Mouse (Mus musculus) forebrain, embryonic 16.5 days (tissue): ENCODE measurements at regions not wholly inside any gene's neighbourhood (a gene's known extent, or its start where the extent isn't known, plus 50 kb on each side); places are given as distances from the start of the nearest gene placed in this dataset.

ENCODE experiments used
- ATAC-seq: fragments of 200-750 bp; cut with Nextera tagmentation; 2 replicates; pipeline ENCODE4 v1.8.0; 2017; ENCODE audit warnings: mild to moderate bottlenecking, moderate library complexity
- H3K27ac ChIP-seq: fragments of 300-500 bp; sonication (generic); 2 replicates; pipeline ENCODE4 v1.5.1; 2014; ENCODE audit warnings: low read length, control low read depth
- H3K27me3 ChIP-seq: fragments of 300-500 bp; sonication (generic); replicated peaks from 2 replicates; pipeline ENCODE4 v1.6.1; 2014; ENCODE audit warnings: low read length; ENCODE audit not compliant: control insufficient read depth, insufficient read depth
- H3K36me3 ChIP-seq: fragments of 300-500 bp; sonication (generic); 2 replicates; pipeline ENCODE4 v1.6.1; 2014; ENCODE audit not compliant: control insufficient read depth, insufficient read depth
- H3K4me1 ChIP-seq: fragments of 300-500 bp; sonication (generic); replicated peaks from 2 replicates; pipeline ENCODE4 v1.6.1; 2014; ENCODE audit warnings: low read length; ENCODE audit not compliant: control insufficient read depth, insufficient read depth
- H3K4me2 ChIP-seq: fragments of 300-500 bp; sonication (generic); 2 replicates; pipeline ENCODE4 v1.6.1; 2014; ENCODE audit warnings: mild to moderate bottlenecking, low read length, control low read depth
- H3K4me3 ChIP-seq: fragments of 300-500 bp; sonication (generic); replicated peaks from 2 replicates; pipeline ENCODE4 v1.5.1; 2014; ENCODE audit warnings: mild to moderate bottlenecking, low read length, control low read depth
- H3K9ac ChIP-seq: fragments of 300-500 bp; sonication (generic); replicated peaks from 2 replicates; pipeline ENCODE4 v1.6.1; 2014; ENCODE audit warnings: low read depth, low read length, control low read depth
- H3K9me3 ChIP-seq: fragments of 300-500 bp; sonication (generic); 2 replicates; pipeline ENCODE4 v1.6.1; 2016; ENCODE audit warnings: low read length; ENCODE audit not compliant: control insufficient read depth
- WGBS: fragments of 180-500 bp; shearing (Covaris S2); extraction: QIAGEN DNeasy Blood & Tissue Kit; methylation state at CpG from one replicate; pipeline ENCODE4 v1.1.7; 2014; 5-methylcytosine and 5-hydroxymethylcytosine counted together

GRCm38 (mm10) chr9:33482845-33483540 is 847.0 kb downstream of the Ets1 start:
- 70% methylated on average over 5 of the region's 5 CpGs for WGBS
- H3K27ac ChIP-seq, result no peak overlapping the region
- H3K4me3 ChIP-seq, result no peak overlapping the region
- H3K4me1 ChIP-seq, result no peaks in the 10 kb centered on the region
- H3K36me3 ChIP-seq, result no peaks in the 10 kb centered on the region
- H3K4me2 ChIP-seq, result no peak overlapping the region
- H3K9ac ChIP-seq, result no peak overlapping the region
- ATAC-seq, result no peak
- H3K27me3 ChIP-seq, result no peaks in the 10 kb centered on the region
- no peaks in the 10 kb centered on the region; the same call in 1 of the 2 replicates for H3K9me3 ChIP-seq

- ATAC-seq, result no peak
- Histone ChIP-seq H3K9ac (no peak overlapping the region), H3K27ac (no peak overlapping the region), H3K4me2 (no peak overlapping the region), H3K9me3 (no peaks in the 10 kb centered on the region; the same call in 1 of the 2 replicates), H3K36me3 (no peaks in the 10 kb centered on the region), H3K4me1 (no peaks in the 10 kb centered on the region), H3K4me3 (no peak overlapping the region), H3K27me3 (no peaks in the 10 kb centered on the region)
- WGBS, result 92% methylated on average over 2 of the region's 2 CpGs
Measured at GRCm38 (mm10) chr9:33483541-33483846, 847.5 kb downstream of the Ets1 start.

GRCm38 (mm10) chr9:33533101-33533810 is 897.2 kb downstream of the Ets1 start:
- H3K4me2 ChIP-seq, result no peak overlapping the region
- H3K36me3 ChIP-seq, result no peaks in the 10 kb centered on the region
- WGBS, result 63% methylated on average over 1 of the region's 1 CpGs
- H3K9me3 ChIP-seq, result no peaks in the 10 kb centered on the region
- no peak overlapping the region for H3K4me3 ChIP-seq
- H3K9ac ChIP-seq, result no peak overlapping the region
- no peak overlapping the region for H3K27ac ChIP-seq
- H3K4me1 ChIP-seq, result no peaks in the 10 kb centered on the region
- no peak for ATAC-seq
- no peaks in the 10 kb centered on the region for H3K27me3 ChIP-seq

GRCm38 (mm10) chr9:33543301-33543700 is 907.3 kb downstream of the Ets1 start:
- no peak for ATAC-seq
- H3K9me3 ChIP-seq, result no peaks in the 10 kb centered on the region
- no peaks in the 10 kb centered on the region for H3K4me1 ChIP-seq
- H3K27me3 ChIP-seq, result no peaks in the 10 kb centered on the region
- 46% methylated on average over 5 of the region's 5 CpGs for WGBS
- H3K27ac ChIP-seq, result no peak overlapping the region
- no peak overlapping the region for H3K4me3 ChIP-seq
- no peak overlapping the region for H3K4me2 ChIP-seq
- no peak overlapping the region for H3K9ac ChIP-seq
- H3K36me3 ChIP-seq, result no peaks in the 10 kb centered on the region

- no peaks in the 10 kb centered on the region for H3K9me3 ChIP-seq
- no peaks in the 10 kb centered on the region for H3K4me1 ChIP-seq
- no peaks in the 10 kb centered on the region for H3K27me3 ChIP-seq
- WGBS, result 54% methylated on average over 4 of the region's 4 CpGs
- H3K36me3 ChIP-seq, result no peaks in the 10 kb centered on the region
- H3K27ac ChIP-seq, result no peak overlapping the region
- no peak overlapping the region for H3K4me3 ChIP-seq
- no peak overlapping the region for H3K4me2 ChIP-seq
- no peak overlapping the region for H3K9ac ChIP-seq
- ATAC-seq, result no peak
Measured at GRCm38 (mm10) chr9:33546126-33546737, 910.2 kb downstream of the Ets1 start.

GRCm38 (mm10) chr9:33549395-33549794 is 913.4 kb downstream of the Ets1 start:
- H3K27me3 ChIP-seq, result no peaks in the 10 kb centered on the region
- H3K27ac ChIP-seq, result no peak overlapping the region
- H3K9ac ChIP-seq, result no peak overlapping the region
- H3K4me1 ChIP-seq, result no peaks in the 10 kb centered on the region
- no peak overlapping the region for H3K4me3 ChIP-seq
- 94% methylated on average over 5 of the region's 5 CpGs for WGBS
- no peak overlapping the region for H3K4me2 ChIP-seq
- no peak for ATAC-seq
- H3K36me3 ChIP-seq, result no peaks in the 10 kb centered on the region
- H3K9me3 ChIP-seq, result no peaks in the 10 kb centered on the region

- Histone ChIP-seq H3K4me3 (no peak overlapping the region), H3K9ac (no peak overlapping the region), H3K4me2 (no peak overlapping the region), H3K27me3 (no peaks in the 10 kb centered on the region), H3K4me1 (no peaks in the 10 kb centered on the region), H3K36me3 (no peaks in the 10 kb centered on the region), H3K9me3 (no peaks in the 10 kb centered on the region), H3K27ac (no peak overlapping the region)
- no peak for ATAC-seq
- 94% methylated on average over 2 of the region's 2 CpGs for WGBS
Measured at GRCm38 (mm10) chr9:33571990-33572389, 913.7 kb upstream of the Kirrel3 start.

GRCm38 (mm10) chr9:33611511-33611910 is 874.2 kb upstream of the Kirrel3 start:
- no peaks in the 10 kb centered on the region for H3K9me3 ChIP-seq
- no peak overlapping the region for H3K27ac ChIP-seq
- no peak overlapping the region for H3K4me2 ChIP-seq
- no peak overlapping the region for H3K4me3 ChIP-seq
- H3K4me1 ChIP-seq, result peaks cover 3% of the 10 kb centered on the region; the same call in 1 of the 2 replicates
- H3K9ac ChIP-seq, result no peak overlapping the region
- H3K36me3 ChIP-seq, result no peaks in the 10 kb centered on the region
- WGBS, result 33% methylated on average over 1 of the region's 1 CpGs
- ATAC-seq, result no peak
- no peaks in the 10 kb centered on the region for H3K27me3 ChIP-seq

- ATAC-seq, result no peak
- no peak overlapping the region for H3K4me2 ChIP-seq
- no peaks in the 10 kb centered on the region for H3K4me1 ChIP-seq
- 81% methylated on average over 1 of the region's 1 CpGs for WGBS
- no peaks in the 10 kb centered on the region for H3K36me3 ChIP-seq
- no peaks in the 10 kb centered on the region for H3K9me3 ChIP-seq
- no peak overlapping the region for H3K9ac ChIP-seq
- no peak overlapping the region for H3K27ac ChIP-seq
- no peaks in the 10 kb centered on the region for H3K27me3 ChIP-seq
- H3K4me3 ChIP-seq, result no peak overlapping the region
Measured at GRCm38 (mm10) chr9:33624378-33624777, 861.3 kb upstream of the Kirrel3 start.
